Mouse (Mus musculus) inflammation-experienced regulatory T-cells, adult 6 months (primary cell): ENCODE measurements around the gene Mettl6. TPM values are rescaled to one million over a fixed set of nuclear protein-coding genes. Genes with fewer than 3 reads are reported as not detected.

Experiments used
- ATAC-seq: one replicate; pipeline ENCODE4 v1.8.0; 2017
- polyA plus RNA-seq, 3 experiments: library from polyadenylated mRNA; unstranded; fragments of 100-300 nt; shearing (Covaris generic); gene quantifications; one replicate each; pipeline ENCODE4 v1.2.1; 2017

The Mettl6 gene
- 10 to 100 TPM; 64.3 to 67.8 (median 65.6) TPM for polyA plus RNA-seq

- peak; percentile 95 for ATAC-seq
Measured at GRCm38 (mm10) chr14:31494975-31495455, at the start of gene Mettl6. Gene Mettl6, minus strand, starts transcription at chr14:31495040.

DNA sequence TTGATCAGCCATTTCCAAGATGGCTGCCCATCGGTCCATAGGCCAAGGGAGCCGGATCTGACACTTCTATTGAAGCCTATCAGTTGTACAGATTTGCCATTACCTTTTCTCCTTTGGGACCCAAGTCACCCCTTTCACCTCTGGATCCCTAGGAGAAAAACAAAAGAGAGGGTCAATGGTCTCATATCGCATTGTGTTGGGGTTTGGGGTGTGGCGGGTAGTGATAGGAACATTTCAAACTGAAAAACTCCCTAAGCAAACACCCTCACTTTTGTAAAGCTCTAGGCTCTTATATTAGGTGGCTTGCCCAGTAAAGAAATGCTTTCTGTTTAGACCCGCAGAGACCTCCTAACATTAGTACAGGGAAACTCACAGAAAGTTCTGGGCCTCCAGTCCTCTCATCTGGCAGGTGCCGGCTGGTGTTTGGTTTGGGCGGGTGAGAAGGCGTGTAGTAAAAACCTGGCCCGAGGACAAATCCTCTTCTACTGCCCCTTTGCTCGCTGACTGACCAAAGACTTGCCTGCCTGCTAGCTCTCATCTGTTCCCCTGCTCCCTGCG is 49.1 kb upstream of the Mettl6 start:
- no peak for ATAC-seq

- ATAC-seq = no peak
Measured at GRCm38 (mm10) chr14:31537298-31537697, 42.5 kb upstream of the Mettl6 start.

DNA sequence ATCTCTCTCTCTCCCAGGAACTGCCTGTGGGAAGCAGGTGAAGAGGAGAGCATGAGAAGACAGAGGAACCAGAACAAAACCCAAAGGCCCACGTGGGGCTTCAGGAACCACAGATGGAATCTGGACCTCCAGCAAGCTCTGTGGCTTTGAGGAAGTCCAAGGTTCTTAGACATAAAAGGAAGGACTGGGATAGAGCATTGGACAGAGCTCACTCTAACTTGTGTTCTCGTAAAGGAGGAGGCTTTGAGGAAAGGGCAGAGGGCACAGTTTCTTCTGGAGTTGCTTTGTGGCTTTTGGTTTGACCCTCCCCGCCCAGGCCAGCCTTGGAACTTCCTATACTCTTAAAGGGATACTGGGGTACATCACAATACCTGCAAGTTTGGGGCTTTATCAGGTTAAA is 37.8 kb upstream of the Mettl6 start:
- ATAC-seq = no peak

- ATAC-seq = peak; percentile 96
Measured at GRCm38 (mm10) chr14:31531506-31532148, 36.8 kb upstream of the Mettl6 start.

DNA sequence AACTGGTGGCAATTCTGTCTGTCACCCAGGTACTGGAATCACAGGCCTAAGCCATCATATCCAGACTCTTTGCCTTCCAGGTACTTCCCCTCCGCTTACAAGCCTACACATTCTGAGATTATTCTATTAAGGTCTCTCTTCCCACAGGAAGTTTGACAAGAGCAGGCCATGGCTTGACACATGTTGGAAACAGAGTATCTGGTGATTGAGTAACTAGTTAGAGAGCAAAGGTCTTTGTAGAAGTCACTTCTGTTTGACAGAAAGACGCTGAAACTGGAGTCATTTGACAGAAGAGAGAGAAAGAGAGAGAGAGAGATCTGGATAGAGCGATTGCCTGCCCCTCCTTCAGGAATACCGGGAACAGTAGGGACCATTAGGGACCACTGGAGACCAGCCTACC is 36.0 kb upstream of the Mettl6 start:
- ATAC-seq = no peak

DNA sequence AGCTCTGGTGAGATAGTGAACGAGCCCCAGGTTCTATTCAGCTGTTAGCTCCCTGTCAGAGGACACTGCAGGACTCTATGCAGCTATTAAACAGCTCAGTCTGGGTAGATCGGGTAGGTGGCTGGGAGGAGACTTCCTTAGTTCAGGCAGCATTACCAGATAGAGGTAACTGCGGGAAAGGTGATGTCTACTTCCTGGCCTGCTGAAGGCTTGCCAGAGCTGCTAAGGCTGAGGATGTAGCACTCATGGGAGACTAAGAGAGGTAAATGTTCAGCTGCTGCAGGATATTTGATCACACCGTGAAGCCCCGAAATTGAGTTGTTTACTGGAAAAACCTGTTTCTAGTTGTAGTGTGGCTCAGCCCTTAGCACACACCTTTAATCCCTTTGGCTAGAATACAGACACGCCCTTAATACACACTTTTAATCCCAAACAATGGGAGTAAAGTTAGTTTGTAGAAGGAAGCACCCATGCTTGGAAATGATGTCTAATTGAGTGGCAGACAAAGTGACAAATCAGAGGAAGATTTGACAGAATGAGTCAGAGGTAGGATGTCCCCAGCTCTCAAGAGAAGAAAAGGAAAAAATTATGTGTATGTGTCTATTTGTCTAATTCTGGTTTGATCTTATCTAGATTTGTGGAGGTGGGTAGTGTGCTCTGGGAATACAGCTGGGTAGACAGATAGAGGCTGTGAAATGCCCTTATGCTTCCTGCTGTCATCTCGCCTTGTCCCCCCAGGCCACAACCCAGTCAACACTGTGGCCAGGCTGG is 30.4 kb upstream of the Mettl6 start:
- ATAC-seq = peak; percentile 71

- no peak for ATAC-seq
Measured at GRCm38 (mm10) chr14:31521318-31521717, 26.5 kb upstream of the Mettl6 start.

DNA sequence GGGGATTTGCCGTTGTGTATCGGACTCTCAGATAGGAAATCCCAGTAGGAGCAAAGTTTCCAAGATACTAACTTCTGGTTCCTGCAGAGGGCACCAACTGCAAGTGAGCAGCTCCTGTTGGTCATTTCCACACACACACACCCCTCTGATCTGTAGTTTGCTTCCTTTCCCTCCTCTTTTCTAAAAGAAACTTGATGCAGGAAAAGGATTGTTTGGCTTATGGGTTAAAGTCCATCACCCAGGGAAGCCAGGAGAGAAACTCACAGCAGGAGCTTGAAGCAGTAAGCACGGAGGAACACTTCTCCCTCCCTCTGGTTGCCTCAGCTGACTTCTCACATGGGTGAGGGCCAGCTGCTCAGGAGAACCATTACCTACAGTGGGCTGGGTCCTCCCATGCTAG is 24.3 kb upstream of the Mettl6 start:
- ATAC-seq = no peak

DNA sequence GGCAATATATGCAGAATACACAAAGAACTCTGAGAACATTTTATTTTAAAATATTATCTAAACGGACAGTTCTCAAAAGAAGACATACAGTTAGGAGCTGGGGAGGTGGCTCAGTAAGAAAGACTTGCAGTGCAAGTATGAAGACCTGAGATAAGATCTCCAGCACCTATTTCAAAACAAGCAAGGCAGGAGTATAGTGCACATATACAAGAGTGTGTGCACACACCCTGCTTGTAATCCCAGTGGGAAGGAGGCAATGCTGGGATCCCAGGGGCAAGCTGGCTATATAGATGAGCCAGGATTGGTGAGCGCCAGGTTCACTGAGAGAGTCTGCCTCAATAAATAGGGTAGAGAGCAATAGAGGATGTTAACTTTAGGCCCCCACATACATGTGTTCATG is 21.1 kb upstream of the Mettl6 start:
- no peak for ATAC-seq

DNA sequence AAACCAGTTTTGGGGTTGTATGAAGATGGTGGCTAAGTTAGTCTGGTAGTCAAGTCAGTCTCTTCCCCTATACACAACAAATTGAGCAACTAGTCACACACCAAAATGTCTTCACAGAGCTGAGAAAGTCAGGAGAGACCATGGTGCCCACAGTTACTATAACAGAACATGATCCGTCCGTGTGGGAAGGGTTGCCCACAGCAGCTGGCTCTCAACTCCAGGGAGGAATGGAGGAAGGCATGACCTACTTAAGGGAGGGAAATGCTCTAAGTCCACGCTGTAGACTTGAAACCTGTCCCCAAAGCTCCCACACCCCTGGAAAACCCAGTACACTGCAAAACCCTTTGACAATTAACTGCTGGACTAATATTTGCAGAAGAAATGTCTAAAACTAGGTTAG is 15.5 kb upstream of the Mettl6 start:
- ATAC-seq = no peak

DNA sequence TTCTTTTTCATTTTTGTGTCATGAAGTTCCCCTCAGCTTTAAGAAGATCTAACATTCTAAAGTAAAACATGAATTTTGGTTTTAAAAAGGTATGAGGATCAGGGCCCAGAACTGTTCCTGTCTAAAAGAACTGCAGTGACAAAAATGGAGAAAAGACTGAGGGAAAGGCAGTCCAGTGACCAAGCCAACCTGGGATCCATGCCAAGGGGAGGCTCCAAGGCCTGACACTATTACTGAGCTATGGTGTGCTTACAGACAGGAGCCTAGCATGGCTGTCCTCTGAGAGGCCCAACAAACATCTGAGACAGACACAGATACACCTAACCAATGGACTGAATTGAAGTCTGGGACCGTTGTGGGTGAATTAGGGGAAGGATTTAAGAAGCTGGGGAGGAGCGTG is 15.1 kb upstream of the Mettl6 start:
- no peak for ATAC-seq

GRCm38 (mm10) chr14:31506456-31506855 is 11.6 kb upstream of the Mettl6 start:
- ATAC-seq = no peak

DNA sequence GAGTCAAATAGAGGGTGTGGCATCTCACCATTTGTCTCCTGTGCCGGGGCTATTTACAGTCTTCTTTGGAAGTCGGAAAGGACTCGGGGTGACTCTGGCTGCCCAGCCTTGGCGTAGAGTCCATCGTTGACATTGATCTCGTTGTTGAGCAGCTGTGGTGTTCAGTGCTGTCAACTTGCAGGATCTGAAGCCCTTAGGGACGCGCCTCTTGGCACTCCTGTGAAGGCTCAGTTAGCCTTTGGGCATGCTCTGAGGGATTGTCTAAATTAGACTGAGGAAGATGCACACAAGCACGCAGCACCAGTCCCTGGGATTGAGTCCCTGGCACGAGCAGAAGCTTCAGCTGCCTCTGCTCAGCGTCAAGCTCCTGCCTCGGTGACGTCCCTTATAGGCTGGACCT is 8.6 kb upstream of the Mettl6 start:
- no peak for ATAC-seq

DNA sequence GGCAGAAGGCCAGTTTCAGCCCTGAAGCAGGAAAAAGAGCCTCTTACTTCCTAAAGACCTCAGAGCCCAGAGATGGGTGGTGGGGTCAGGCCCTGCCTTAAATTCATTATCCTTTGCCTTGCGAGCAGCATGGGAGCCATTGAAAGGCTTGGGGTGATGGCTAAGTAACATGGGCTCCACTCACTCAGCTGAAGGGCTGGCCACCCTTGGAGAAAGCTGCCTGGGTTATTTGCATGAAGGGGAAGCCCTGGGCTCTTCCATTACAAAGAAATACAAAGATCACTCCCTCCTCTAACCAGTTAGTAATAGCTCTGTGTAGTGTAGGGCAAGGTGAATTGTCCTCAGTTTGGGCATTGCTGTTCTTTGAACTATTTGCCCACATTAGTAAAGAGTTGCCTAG is 4.7 kb upstream of the Mettl6 start:
- ATAC-seq = no peak

DNA sequence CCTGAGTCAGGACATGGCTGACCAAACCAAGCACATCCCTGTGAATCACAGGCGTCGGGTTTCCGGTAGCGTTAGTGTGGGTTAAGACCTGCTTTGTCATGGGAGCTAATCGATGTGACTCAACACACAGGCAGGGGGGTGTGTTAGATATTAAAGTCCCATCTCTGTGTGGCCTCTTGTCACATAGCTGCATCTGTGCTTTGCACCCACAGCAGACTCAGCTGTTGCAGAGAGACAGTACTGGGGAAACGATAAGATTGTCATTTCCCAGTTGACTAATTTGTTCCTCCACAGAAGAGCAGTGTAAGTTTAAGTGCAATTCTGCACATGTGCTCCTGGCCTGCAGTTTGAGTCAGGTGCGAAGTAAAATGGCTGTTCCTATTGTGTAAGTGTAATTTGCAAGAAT is 1.4 kb upstream of the Mettl6 start:
- no peak for ATAC-seq

DNA sequence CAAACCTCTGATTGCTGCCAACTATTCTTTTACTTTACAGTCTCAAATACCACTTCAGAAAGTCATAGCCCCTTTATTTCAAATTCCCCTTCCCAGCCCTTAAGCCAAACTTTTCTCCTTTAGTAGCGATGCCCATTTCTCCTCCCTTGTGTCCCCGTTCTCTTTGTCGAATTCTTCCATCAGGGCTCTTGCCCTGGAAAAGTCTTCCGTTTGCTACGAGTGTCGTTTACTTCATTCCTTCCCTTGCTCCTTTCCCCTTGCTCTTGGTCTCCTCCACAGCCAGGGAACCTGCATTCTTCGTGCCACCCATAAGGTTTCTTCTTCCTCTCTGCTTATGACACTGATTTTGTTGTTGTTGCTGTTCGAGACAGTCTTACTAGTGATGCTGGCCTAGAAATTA is 698 bp upstream of the Mettl6 start:
- no peak for ATAC-seq

DNA sequence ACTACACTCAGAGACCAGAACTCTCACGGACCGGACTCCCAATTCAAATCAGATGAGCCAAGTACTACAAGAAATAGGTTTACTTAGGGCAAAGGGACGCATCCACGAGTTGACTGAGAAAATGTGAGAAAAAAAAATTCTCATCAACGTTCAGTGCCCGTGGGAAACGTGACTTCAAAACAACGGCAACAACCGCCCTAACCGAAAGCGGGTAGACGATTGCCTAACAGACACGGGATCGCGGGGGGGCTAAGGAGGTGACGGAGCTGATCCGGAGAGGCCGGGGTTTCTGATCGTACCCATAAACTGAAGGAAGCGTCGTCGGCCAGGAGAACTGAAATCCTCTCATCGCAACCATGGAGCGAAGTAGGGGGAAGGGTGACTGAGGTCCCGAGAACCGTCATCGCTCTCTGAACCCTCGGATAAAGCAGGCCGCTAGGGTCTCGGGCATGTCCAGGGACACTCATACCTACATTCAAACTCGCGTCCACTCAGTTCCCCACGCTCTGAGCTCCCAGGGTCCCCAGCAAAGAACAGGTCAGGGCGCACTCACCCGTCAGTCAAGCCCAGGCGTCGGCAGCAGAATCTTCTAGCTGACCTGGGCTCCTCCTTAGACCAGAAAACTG is 378 bp downstream of the Mettl6 start, which contains the start of gene Eaf1:
TSS of gene Eaf1 (plus strand) at position 51 of the 626 bp plus-strand sequence.
- ATAC-seq = peak; percentile 47

DNA sequence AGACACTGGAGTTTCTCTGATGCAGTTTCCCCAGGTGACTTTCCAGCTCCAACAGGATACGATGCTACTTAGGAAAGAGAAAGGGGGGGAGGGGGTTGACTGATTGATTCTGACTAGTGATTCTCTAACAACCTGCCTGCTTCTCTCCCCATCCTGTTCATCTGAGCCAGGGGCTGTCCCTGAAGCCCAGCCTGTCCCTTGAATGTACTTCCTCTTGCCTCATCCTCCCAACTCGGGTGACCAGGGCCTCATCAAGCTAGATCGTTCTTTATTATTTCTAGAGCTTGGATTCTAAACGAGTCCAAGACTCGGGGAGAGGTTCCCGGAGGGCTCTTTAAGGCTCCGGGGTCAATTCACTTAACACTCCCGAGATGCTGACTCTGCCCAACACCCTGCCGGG is 939 bp downstream of the Mettl6 start:
- ATAC-seq = peak; percentile 24

GRCm38 (mm10) chr14:31488055-31488454 is 6.8 kb downstream of the Mettl6 start:
- no peak for ATAC-seq

GRCm38 (mm10) chr14:31486465-31486864 is 8.4 kb downstream of the Mettl6 start:
- no peak for ATAC-seq

DNA sequence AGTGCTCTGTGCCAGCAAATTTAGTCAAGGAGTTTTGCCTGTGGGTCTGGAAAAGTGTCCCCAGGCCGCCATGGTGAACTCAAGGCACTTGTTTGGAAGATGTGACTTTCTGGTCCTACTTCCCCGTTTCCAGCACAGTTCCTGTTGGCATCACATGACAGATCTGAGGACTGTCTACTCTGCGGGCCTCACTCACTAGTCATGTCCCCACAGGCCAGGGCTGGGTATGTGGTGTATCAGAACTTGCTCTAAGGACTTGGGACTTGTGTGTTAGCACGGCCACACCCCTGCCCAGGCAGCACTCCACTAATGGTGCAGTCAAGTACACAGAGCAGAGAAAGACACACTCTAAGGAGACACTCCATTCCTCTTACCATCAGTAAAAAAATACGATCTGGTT is 12.4 kb downstream of the Mettl6 start:
- no peak for ATAC-seq

GRCm38 (mm10) chr14:31473297-31473696 is 21.5 kb downstream of the Mettl6 start:
- no peak for ATAC-seq
